Mouse (Mus musculus) frontal cortex, adult 2 months (tissue): ENCODE results near the gene Kdm1a. TPM values are rescaled to one million over a fixed set of nuclear protein-coding genes. Genes with fewer than 3 reads are reported as not detected.

Source experiments
- DNase-seq, 2 experiments: peaks; one replicate each; pipeline ENCODE4 v3.0.0; 2022; ENCODE audit warnings: low spot score in 1 of 2; ENCODE audit errors: extremely low spot score in 1 of 2
- polyA plus RNA-seq: library from polyadenylated mRNA; depleted of rRNA; stranded (reverse); fragments of >200 nt; gene quantifications from 2 replicates; pipeline ENCODE4 v1.2.3, GENCODE M21; 2012; rRNA removed

Kdm1a gene
- polyA plus RNA-seq, 1 experiment = 76.0 TPM

GRCm38 (mm10) chr4:136546279-136547045, 56.1 kb downstream of the Kdm1a start:
- no peak for DNase-seq

DNA sequence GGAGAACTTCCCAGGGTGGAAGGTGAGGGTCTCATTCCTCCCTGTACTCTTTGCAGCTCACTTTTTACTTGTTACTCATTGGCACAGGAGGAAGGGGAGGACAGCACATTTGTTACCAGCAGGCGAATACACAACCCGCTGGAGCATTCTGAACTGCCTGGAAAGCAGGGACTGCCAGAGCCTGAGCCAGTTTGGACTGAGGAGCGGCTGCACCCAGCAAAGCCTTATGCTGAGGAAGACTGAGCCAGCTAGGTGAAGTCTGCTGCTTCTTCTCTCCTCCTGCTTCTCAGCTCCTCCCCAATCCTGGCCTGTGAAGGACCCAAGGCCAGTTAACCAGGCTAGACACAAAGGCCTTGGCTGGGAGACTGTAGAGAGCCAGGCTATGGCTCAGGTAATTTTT, 57.4 kb downstream of the Kdm1a start:
- DNase-seq = no peak

DNA sequence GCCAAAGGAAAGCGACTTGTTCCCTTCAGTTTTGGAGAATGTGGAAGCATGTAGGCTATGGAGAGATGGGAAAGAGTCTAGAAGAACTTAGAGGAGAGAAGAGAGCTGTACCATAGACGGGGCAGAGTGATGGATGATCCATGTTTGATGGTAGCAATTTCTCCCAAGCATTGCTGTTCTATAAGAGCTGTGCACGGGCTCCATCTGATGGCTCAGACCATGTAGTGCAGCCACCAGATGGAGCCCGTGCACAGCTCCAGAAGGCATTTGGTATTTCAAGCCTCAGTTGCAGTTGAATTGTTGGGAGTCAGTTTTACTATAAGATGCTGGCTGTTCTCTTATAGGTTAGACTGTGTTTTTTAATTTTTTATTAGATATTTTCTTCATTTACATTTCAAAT, 76.1 kb downstream of the Kdm1a start:
- peak in 1 of 2 experiments; percentile 78 for DNase-seq

DNA sequence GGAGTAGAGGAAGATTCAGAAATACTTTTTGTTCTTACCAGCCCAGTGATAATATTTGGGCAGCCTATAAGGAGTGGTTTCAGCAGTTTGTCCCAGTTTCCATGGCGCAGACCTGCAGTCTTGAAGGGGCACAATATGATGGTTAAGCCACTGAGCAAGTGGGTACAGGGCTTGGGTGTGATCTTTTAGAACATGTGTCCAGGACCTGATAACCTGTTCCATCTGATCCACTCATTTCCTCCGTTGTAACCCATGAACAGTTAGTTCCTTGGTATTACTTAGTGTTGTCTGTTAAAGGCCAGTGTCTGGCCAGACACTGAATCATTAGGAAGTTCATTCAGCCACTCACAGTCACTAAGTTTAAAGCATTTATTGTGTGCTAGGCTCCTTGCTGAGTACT, 78.2 kb downstream of the Kdm1a start:
- DNase-seq = no peak

DNA sequence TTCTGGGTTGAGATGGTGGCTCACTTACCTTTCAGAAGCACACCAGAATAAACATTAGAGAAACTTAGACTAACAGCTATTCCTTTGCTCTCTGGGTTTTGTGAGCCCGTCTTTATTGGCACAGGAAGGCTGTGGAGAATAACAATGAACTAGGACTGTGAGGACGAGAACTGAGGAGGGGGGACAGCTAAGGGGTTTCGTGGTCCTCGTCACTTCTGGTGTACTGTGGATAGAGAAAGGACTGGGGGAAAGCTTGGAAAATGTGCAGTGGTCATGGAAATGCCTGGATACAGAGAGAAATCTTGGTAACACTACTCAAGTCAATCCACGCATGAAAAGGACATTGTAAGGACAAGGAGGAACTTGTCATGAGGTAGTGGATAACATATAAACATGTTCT, 80.6 kb downstream of the Kdm1a start:
- no peak for DNase-seq

DNA sequence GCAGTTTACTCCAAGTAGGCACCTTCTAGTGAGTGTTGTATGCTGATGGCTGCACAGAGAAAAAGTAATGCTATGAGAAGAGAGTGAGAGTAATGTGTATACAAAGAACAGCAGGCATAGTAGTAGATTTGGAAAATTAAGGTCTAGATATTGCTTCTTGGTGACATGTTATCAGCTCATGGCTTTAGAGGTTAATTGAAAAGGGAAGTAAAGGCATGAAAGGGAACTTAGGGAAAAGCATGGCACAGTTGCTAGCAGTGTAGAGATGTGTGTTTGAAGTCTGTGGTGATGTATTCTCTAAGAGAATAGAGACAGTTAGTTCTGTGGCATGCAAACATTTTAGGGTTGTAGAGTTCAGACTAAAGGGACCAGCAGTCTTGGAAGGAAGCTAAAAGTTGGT, 82.7 kb downstream of the Kdm1a start:
- no peak for DNase-seq

DNA sequence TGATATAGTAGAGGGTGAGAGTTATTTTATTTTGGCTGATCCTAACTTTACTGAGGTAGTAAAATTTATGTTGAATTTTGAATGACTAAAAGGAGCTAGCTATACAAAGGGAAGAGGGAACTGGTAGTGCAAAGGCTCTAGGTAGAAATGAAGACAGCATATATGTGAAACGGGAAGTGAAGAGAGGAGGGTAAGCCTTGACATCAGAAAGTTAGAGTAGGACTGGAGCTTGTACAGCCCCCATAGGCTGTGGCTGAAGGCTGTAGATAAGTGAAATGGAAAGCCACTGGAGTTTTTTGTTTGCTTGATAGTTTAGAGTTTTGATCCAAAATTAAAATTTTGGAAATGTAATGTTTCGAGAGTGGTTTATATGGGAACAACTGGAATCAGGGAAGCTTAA, 83.9 kb downstream of the Kdm1a start:
- no peak for DNase-seq

DNA sequence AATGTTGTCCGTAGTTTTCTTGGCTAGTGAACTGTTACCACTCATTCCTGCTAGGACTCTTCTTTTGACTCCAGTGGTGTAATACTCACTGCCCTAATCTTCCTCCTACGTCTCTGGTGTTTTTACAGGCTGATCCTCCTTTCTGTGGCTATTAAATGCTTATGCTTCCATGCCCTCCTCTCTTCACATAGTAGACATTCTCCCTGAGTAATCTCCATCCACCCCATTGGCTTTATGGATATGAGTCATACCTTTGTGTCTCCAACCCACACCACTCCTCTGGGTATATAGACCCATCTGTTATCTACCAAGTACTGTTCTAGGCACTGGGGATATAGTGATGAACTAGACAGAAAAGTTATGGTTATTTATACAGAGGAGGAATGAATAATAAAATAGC, 84.4 kb downstream of the Kdm1a start:
- peak in 1 of 2 experiments; percentile 49 for DNase-seq

- no peak for DNase-seq
These were observed 89.6 kb downstream of the Kdm1a start for GRCm38 (mm10) chr4:136512905-136513304.

DNA sequence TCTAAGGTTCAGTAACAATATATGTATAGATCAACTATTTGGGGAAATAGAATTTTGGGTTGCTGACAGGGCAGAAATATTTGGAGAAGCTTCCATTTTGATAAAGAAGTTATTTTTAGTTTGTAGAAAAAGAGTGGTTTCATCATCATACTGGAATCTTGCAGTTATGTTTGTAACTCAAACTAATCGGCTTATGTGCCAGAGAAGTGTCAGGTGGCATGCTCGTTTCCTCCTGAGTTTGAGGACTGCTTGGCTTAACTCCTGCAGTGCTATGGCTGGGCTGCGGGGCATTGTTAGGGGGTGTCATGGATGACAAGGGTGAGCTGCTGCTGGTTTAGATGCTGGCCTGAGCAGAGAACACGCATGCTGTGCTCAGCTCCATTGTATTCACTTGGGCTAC, 90.8 kb downstream of the Kdm1a start:
- no peak for DNase-seq

DNA sequence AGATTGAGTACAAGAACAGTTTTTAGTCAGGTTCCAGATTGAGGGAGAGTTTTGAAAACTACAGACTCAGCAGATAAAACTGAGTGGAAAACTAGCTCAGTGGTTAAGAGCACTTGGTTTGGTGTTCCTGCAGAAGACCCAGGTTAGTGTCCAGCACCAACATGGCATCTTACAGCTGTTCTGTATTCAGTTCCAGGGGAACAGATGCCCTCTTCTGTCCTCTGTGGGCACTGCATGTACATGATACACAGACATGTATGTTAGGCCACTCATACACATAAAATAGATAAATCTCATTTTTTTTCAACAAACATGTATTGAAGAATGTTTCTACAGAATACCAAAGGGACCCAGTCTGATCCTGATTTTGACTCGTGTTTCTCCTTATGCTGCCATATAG, 92.7 kb downstream of the Kdm1a start:
- DNase-seq = no peak

- DNase-seq = no peak
These were observed 96.9 kb downstream of the Kdm1a start for GRCm38 (mm10) chr4:136505426-136506215.

Other genes starting within 250 kb of the Kdm1a start
- 2.5 and 3.4 TPM in 2 replicates for gene Htr1d, start 179.2 kb downstream of the Kdm1a start, polyA plus RNA-seq
- gene 6030445D17Rik, start 140.5 kb downstream of the Kdm1a start, polyA plus RNA-seq = 0.34 and 0.36 TPM in 2 replicates
- gene Luzp1, start 133.0 kb downstream of the Kdm1a start, polyA plus RNA-seq = 21.6 and 21.9 TPM in 2 replicates
- gene Tex46, start 7.7 kb upstream of the Kdm1a start, polyA plus RNA-seq = not detected in 2 replicates
- gene Lactbl1, start 19.9 kb upstream of the Kdm1a start, polyA plus RNA-seq = 0.08 and 0.12 TPM in 2 replicates
- gene Ephb2, start 233.3 kb upstream of the Kdm1a start, polyA plus RNA-seq = 7.3 and 8.9 TPM in 2 replicates